Mouse (Mus musculus) CD8-positive naive resting alpha-beta T cell, adult 2 months (primary cell): ENCODE measurements around the gene A630095N17Rik.

Source experiments
- DNase-seq, 2 experiments: peaks; one replicate each; pipeline ENCODE4 v3.0.0; 2022; ENCODE audit warnings: low read depth in 2 of 2, low spot score in 2 of 2

The A630095N17Rik gene

DNA sequence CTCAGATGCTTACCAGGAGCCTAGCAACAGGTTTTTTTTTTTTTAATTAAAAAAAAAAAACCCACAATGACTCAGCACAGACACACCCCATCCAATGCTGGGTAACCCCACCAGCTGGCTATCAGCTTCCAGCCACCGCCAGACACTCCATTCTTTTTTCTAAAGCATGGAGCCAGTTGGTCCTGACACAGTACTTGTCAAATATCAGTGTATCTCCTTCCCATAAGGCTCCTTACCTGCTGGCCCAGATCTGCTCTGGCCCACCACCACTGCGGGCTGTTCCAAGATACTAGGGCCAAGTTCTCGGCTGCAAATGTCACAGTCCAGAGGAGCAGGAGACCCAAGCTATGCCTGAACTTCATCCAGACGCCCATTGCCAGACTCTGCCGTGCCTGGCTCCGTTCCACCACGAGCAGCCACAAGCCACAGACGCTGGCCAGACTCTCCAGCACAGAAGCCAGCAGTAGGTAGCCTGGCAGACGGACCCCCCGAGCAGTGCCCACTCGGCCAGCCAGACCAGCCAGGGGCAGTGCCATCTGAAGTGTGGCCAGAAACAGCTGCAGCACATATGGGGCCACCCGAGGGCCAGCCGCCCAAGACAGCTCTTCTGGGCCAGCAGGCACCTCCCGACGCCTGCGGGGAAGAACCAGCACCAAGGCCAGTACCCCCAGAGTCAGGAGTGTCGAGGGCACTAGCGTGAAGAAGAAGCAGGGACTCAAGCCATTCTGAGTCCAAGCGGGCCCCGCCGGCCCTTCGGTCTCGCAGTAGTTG is 52.4 kb downstream of the A630095N17Rik start:
- peak in 1 of 2 experiments; percentile 6 for DNase-seq
